Mouse (Mus musculus) adrenal gland, postnatal 36 days (tissue): ENCODE measurements around the gene Ube2k. TPM values are rescaled to one million over a fixed set of nuclear protein-coding genes. Genes with fewer than 3 reads are reported as not detected.

Source experiments
- DNase-seq, 2 experiments: peaks; one replicate each; pipeline ENCODE4 v3.0.0; 2021; ENCODE audit warnings: mixed read lengths in 1 of 2
- total RNA-seq, 2 experiments: library from RNA; stranded (reverse); gene quantifications; 2 replicates each; pipeline ENCODE4 v1.2.3; 2021

Gene Ube2k
- total RNA-seq, 2 experiments from 2014 or later, result 87.3 to 96.5 TPM

GRCm38 (mm10) chr5:65638896-65639295 lies 101.9 kb downstream of the Ube2k start:
- DNase-seq, result no peak

Other genes starting within 250 kb of the Ube2k start
- 10 to 100 TPM; 42.2 to 51.1 TPM for gene Rfc1, start 201.6 kb upstream of the Ube2k start, total RNA-seq
- 1 to 10 TPM; 8.4 to 9.6 TPM for gene Klb, start 188.9 kb upstream of the Ube2k start, total RNA-seq
- gene Rpl9, start 145.8 kb upstream of the Ube2k start, total RNA-seq, result 1,000 to 10,000 TPM; 1,087 to 1,104 TPM
- gene Lias, start 145.7 kb upstream of the Ube2k start, total RNA-seq, result 10 to 100 TPM; 57.5 to 57.9 TPM
- 10 to 100 TPM; 84.3 to 86.2 TPM for gene Ugdh, start 101.3 kb upstream of the Ube2k start, total RNA-seq
- gene Gm43552, start 44.4 kb upstream of the Ube2k start, total RNA-seq, result 1 to 10 TPM in 1 of 2 experiments, not detected in 1; 6.0 TPM
- 100 to 1,000 TPM; 155 to 187 TPM for gene Smim14, start within 50 bp of the Ube2k start, total RNA-seq
- gene Pds5a, start 161.0 kb downstream of the Ube2k start, total RNA-seq, result 10 to 100 TPM; 91.0 to 91.5 TPM
- 10 to 100 TPM; 11.7 to 16.6 TPM for gene N4bp2, start 226.3 kb downstream of the Ube2k start, total RNA-seq